Mouse (Mus musculus): ENCODE measurements at regions not wholly inside any gene's neighbourhood (a gene's known extent, or its start where the extent isn't known, plus 50 kb on each side); places are given as distances from the start of the nearest gene placed in this dataset.

- no peak for ATAC-seq (ENCODE audit: low TSS enrichment)
Measured at GRCm38 (mm10) chr6:117504771-117505170, 336.2 kb upstream of the Zfp637 start.

- no peak for ATAC-seq (ENCODE audit: low TSS enrichment)
Measured at GRCm38 (mm10) chr6:117505431-117505830, 335.5 kb upstream of the Zfp637 start.

GRCm38 (mm10) chr6:117506619-117507018, 334.4 kb upstream of the Zfp637 start:
- ATAC-seq (ENCODE audit: low TSS enrichment), result no peak

GRCm38 (mm10) chr6:117508860-117509259, 332.1 kb upstream of the Zfp637 start:
- no peak for ATAC-seq (ENCODE audit: low TSS enrichment)

- ATAC-seq (ENCODE audit: low TSS enrichment), result no peak
Measured at GRCm38 (mm10) chr6:117510026-117510425, 331.0 kb upstream of the Zfp637 start.

- no peak for ATAC-seq (ENCODE audit: low TSS enrichment)
Measured at GRCm38 (mm10) chr6:117514831-117515230, 326.1 kb upstream of the Zfp637 start.

- ATAC-seq (ENCODE audit: low TSS enrichment), result no peak
Measured at GRCm38 (mm10) chr6:117516906-117517305, 324.1 kb upstream of the Zfp637 start.

GRCm38 (mm10) chr6:117518939-117519338, 322.0 kb upstream of the Zfp637 start:
- no peak for ATAC-seq (ENCODE audit: low TSS enrichment)

GRCm38 (mm10) chr6:117519466-117519865, 321.5 kb upstream of the Zfp637 start:
- ATAC-seq (ENCODE audit: low TSS enrichment), result no peak

GRCm38 (mm10) chr6:117526161-117526935, 314.6 kb upstream of the Zfp637 start:
- ATAC-seq (ENCODE audit: low TSS enrichment), result no peak

- ATAC-seq (ENCODE audit: low TSS enrichment), result no peak
Measured at GRCm38 (mm10) chr6:117527526-117527925, 313.5 kb upstream of the Zfp637 start.

GRCm38 (mm10) chr6:117534149-117534548, 306.8 kb upstream of the Zfp637 start:
- ATAC-seq (ENCODE audit: low TSS enrichment), result no peak

- ATAC-seq (ENCODE audit: low TSS enrichment), result no peak
Measured at GRCm38 (mm10) chr6:117534991-117535390, 306.0 kb upstream of the Zfp637 start.

- no peak for ATAC-seq (ENCODE audit: low TSS enrichment)
Measured at GRCm38 (mm10) chr6:117536084-117536483, 304.9 kb upstream of the Zfp637 start.

- no peak for ATAC-seq (ENCODE audit: low TSS enrichment)
Measured at GRCm38 (mm10) chr6:117542431-117542830, 298.5 kb upstream of the Zfp637 start.

- ATAC-seq (ENCODE audit: low TSS enrichment), result no peak
Measured at GRCm38 (mm10) chr6:117544276-117545196, 296.4 kb upstream of the Zfp637 start.

- ATAC-seq (ENCODE audit: low TSS enrichment), result no peak
Measured at GRCm38 (mm10) chr6:117550930-117551329, 290.1 kb upstream of the Zfp637 start.

- peak; percentile 92 for ATAC-seq (ENCODE audit: low TSS enrichment)
Measured at GRCm38 (mm10) chr6:117552006-117552667, 288.8 kb upstream of the Zfp637 start.

GRCm38 (mm10) chr6:117563159-117563558, 277.8 kb upstream of the Zfp637 start:
- peak; percentile 81 for ATAC-seq (ENCODE audit: low TSS enrichment)

- peak; percentile 73 for ATAC-seq (ENCODE audit: low TSS enrichment)
Measured at GRCm38 (mm10) chr6:117563704-117564103, 277.3 kb upstream of the Zfp637 start.

GRCm38 (mm10) chr6:117566786-117567185, 274.2 kb upstream of the Zfp637 start:
- no peak for ATAC-seq (ENCODE audit: low TSS enrichment)

GRCm38 (mm10) chr6:117567691-117568090, 273.3 kb upstream of the Zfp637 start:
- no peak for ATAC-seq (ENCODE audit: low TSS enrichment)

Data from frontal cortex, adult (tissue).